Mouse (Mus musculus) ES-E14 (cell line): Measurements from ENCODE around the gene Elmo1.

Experiments
- CHD2 ChIP-seq: IDR thresholded peaks from 2 replicates; pipeline ENCODE4 v1.6.1; 2014; ENCODE audit warnings: mild to moderate bottlenecking, low read depth, low read length, inconsistent platforms
- HCFC1 ChIP-seq: IDR thresholded peaks from 2 replicates; pipeline ENCODE4 v1.6.1; 2012; ENCODE audit warnings: low read length, inconsistent platforms, borderline replicate concordance; ENCODE audit not compliant: insufficient read depth
- MAFK ChIP-seq: IDR thresholded peaks from 2 replicates; pipeline ENCODE4 v1.6.1; 2014; ENCODE audit warnings: mild to moderate bottlenecking, low read depth, low read length, inconsistent platforms; ENCODE audit not compliant: insufficient read depth
- ZC3H11A ChIP-seq: IDR thresholded peaks from 2 replicates; pipeline ENCODE4 v1.6.1; 2012; ENCODE audit warnings: low read depth, mild to moderate bottlenecking, inconsistent platforms, low read length, borderline replicate concordance

GRCm38 (mm10) chr13:20042856-20043255 lies 47.5 kb upstream of the Elmo1 start:
- TF ChIP-seq HCFC1, result no peak
- TF ChIP-seq ZC3H11A, result no peak
- TF ChIP-seq MAFK, result no peak
- no peak for TF ChIP-seq CHD2
